Mouse (Mus musculus): ENCODE results near the gene Phf23.

The Phf23 gene

DNA sequence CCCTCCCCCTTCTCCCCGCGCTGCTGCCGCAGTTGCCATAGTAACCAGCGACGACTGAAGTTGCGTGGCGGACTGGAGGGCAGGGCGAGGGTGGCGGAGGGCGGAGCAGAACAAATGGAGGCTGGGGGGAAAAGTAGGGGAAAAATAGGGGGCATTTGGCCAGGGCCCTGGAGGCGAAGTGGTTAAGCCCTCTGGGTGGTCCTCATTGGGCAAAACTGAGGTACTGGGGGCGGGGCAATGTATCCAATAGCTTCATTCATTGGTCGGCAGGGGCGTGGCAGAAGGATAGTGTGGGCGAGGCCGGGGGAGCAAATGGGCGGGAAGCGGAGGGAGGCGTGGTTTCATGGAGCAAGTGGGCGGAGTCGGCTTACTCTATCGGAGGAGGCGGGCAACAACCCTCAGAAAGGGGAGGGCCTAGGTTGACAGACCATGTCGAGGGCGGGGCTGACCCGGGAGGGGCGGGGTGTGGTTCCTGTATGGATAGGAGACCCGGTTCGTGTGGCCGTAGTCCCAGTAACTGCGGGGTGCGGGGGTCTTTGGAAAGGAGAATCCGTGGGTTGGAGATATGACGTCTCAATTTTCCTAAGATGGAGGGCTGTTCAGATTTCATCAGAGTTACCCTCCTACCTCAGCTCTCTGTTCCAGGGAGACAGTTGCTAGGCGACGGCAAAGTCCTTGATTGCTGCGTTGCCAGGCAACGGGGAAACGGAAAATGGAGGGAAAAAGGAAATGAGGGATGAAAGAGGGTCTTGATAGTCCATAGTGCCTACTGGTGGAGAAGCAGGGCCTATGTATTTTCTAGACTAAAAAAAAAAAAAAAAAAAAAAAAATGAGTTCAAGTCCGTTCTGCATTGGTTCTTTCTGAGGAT, 25.9 kb downstream of the Phf23 start:
- DNase-seq (ENCODE audit: low read depth), result peak; percentile 98

- DNase-seq (ENCODE audit: low read depth), result no peak
Measured at GRCm38 (mm10) chr11:70023481-70024150, 28.0 kb downstream of the Phf23 start.

- no peak for DNase-seq (ENCODE audit: low read depth)
Measured at GRCm38 (mm10) chr11:70024151-70024514, 28.6 kb downstream of the Phf23 start.

GRCm38 (mm10) chr11:70026689-70027088, 31.1 kb downstream of the Phf23 start:
- no peak for DNase-seq (ENCODE audit: low read depth)

DNA sequence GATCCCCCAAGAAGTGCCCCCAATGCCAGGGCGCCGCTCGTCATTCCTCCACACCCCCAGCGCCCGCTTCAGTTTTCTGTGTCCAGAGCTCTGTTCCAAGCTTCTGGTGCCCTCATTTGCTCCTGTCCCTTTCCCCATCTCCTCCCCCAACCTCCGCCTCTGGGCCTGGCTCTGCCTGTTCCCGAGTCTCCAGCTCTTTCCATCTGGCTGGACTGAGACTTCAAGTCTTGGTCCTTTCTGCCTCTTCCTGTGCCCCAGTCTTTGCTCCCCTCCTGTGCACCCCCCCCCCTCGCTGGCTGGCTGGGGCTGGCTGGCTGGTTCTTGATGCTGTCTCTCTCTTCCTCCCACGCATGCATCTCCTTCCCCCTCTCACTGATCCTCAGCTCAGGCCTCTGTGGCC, 31.8 kb downstream of the Phf23 start:
- no peak for DNase-seq (ENCODE audit: low read depth)

DNA sequence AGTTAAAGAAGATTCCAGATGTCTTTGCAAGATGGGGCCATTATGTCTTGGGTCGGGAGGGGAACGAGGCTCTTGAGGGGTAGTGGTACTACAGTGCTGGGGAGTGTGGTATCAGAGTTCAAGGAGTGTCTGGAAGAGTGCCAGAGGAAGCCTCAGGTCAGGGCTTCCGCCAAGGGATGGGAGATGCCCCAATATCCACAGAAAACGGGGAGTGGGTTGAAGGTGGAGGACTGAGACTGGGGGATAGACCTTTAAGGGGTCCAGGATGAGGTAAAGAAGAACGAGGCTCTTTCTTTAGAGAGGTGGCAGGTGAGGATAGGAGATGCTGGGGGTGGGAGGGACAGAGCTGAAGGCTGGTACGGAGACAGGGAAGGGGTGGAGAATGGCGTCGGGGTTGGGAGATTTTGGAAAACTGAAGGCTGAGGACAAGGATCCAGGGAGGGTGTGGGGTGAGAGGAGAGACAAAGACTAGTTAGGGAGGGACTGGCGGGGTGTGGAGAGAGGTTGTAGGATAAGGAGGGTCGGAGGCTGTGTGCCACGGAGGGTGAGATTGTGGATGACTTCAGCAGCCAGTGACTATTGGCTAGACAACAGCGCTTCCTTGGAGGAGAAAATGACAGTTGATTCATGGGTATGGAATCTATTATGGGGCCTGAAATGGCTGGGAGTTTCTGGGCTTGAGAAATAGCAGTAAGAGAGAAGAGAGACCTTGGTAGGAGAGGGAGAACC, 33.0 kb downstream of the Phf23 start:
- DNase-seq (ENCODE audit: low read depth), result no peak

DNA sequence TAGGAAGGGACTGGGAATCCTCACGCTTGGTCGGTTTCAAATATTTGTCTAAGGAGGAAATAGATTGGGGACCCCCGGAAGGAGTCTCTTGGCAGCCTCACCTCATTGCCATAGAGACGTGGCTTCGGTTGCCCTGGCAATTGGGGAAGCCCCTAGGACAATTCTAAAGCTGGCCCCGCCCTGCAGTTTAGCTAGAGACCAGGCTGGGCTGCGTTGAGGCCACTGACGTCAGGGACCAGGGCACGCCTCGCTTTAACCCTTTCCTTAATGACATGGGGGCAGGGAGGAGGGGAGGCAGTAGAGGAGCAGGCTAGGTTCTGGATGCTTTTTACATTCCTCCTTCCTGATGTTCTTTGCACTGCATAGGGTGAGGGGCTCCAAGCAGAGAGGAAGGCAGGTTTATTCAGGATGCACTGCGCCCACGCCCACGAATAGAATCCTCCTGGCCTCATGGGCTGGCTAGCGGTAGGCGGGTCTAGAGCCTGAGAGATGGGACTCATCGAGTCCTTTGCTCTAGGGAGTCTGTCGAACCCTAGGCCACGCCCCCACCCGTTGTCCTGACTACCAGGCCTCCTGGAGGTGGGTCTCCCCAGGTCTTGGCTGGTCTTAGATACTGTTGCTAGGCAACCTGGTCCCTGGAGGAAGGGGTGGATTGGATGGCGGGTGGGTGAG, 33.7 kb downstream of the Phf23 start:
- DNase-seq (ENCODE audit: low read depth), result no peak

- no peak for DNase-seq (ENCODE audit: low read depth)
Measured at GRCm38 (mm10) chr11:70029829-70030550, 34.4 kb downstream of the Phf23 start.

DNA sequence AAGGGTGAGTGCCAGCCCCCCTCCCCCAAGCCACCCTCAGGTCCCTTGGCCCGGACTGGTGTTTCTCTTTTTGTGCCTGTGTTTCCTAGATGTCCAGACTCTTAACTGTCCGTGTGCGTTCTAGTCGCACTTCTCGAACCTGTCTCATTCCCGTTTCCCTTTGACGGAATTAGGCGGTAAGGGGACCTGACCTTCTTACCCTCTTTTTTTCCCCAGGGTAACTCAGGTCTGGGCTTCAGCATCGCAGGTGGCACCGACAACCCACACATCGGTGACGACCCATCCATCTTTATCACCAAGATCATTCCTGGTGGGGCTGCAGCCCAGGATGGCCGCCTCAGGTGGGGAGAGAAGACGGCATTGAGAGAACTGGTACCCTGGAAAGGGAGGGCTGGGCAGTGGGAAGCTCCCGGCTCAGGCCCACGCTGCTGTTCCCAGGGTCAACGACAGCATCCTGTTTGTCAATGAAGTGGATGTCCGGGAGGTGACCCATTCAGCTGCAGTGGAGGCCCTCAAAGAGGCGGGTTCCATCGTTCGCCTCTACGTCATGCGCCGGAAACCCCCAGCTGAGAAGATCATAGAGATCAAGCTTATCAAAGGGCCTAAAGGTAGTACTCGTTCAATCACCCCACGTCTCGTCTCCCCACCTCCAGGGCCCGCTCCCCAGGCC, 35.2 kb downstream of the Phf23 start:
- DNase-seq (ENCODE audit: low read depth), result no peak

GRCm38 (mm10) chr11:70031321-70031670, 35.7 kb downstream of the Phf23 start:
- DNase-seq (ENCODE audit: low read depth), result no peak

GRCm38 (mm10) chr11:70038174-70038573, 42.6 kb downstream of the Phf23 start:
- no peak for DNase-seq (ENCODE audit: low read depth)

- no peak for DNase-seq (ENCODE audit: low read depth)
Measured at GRCm38 (mm10) chr11:70039631-70040030, 44.1 kb downstream of the Phf23 start.

GRCm38 (mm10) chr11:70040184-70040583, 44.6 kb downstream of the Phf23 start:
- no peak for DNase-seq (ENCODE audit: low read depth)

- no peak for DNase-seq (ENCODE audit: low read depth)
Measured at GRCm38 (mm10) chr11:70042309-70043085, 46.9 kb downstream of the Phf23 start.

DNA sequence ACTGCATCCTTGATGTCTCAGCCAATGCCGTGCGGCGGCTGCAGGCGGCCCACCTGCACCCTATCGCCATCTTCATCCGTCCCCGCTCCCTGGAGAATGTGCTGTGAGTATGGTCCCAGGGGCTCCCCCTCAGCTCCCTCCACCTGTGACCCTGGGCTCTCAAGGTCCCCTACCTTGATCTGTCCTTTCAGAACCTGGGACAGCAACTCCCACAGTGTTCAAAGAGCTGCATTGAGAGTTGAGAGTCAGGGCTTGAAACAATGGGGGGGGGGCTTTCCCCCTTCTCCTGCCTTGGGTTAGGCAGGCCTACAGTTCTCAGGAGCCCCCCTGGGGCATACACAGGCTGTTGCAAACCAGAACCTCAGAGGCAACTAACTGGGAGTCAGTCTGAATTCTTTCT, 48.1 kb downstream of the Phf23 start:
- DNase-seq (ENCODE audit: low read depth), result no peak

GRCm38 (mm10) chr11:70045435-70045834, 49.9 kb downstream of the Phf23 start:
- no peak for DNase-seq (ENCODE audit: low read depth)

GRCm38 (mm10) chr11:70049366-70049765, 53.8 kb downstream of the Phf23 start:
- no peak for DNase-seq (ENCODE audit: low read depth)

Data from 416B (cell line).